In the genomic region with DNA sequence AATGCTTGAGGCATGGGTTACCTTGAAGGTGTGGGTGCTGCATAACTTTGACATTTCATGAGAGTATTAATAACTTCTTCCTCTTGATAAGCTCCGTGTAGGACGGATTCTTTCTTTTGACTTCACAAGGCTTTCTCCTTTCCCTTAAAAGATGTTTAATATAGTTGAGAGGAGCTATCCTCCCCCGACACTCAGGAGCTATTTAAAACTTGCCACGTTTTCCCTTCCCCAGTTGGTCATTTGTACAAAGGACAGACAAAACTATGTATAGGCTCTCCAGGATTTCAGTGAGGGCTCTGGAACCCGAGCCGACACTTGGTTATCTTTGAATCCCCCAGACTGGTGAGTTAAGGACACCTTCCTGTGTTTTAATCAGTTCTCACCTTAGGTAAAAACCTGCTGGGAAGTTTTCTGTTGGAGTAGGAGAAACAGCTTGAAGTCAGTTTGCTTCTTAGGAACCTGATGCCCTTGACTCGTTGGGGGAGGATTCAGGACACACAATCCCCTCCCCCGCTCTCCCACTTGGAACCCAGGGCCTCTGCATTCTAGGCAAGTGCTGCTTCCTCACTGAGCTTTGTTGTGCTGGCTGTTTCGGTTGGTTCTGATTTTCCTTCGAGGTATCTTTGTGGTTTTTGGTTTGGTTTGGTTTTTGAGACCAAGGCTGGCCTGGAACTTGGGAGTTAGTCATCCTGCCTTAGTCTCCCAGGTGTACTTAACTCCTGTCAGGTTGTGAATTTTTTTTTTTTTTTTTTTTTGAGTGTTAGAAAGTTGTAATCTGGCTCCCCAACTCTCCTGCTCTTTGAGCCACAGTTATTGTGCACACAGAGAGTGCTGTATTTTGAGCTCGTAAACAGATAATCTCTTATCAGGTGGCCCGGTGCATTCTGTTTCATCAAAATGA, we compare ENCODE assay signal across 9 mouse cellular contexts. TPM values are rescaled to one million over a fixed set of nuclear protein-coding genes. Genes with fewer than 3 reads are reported as not detected.
DNase-seq lines count a peak whose midpoint lies in the region; ATAC-seq and TF ChIP-seq lines count a peak whose summit lies in the region.
"Had no signal": no experiment of that assay in that cellular context is flagged by ENCODE, and none has a peak within 500 bp of the region (broad histone marks: within the 10 kb centered on the region; RNA-seq: fewer than 3 reads in every experiment).

No protein-coding gene starts in this region.

- no peak overlapping the region for H3K9ac ChIP-seq in kidney, postnatal 0 days (ENCODE audit: low read depth, low read length)
- peak overlapping the region; percentile 48 for H3K9ac ChIP-seq in forebrain, embryonic 13.5 days
- H3K9ac ChIP-seq in limb, embryonic 12.5 days (replicated peaks) = 0 out of 2 replicates have a peak overlapping the region, but pooled peaks have one; percentile 23

- H3K27ac ChIP-seq in kidney, postnatal 0 days = no peak overlapping the region
- H3K27ac ChIP-seq in forebrain, embryonic 13.5 days = no peak overlapping the region
- no peak overlapping the region for H3K27ac ChIP-seq in limb, embryonic 12.5 days
- peak overlapping the region; percentile 69; the same call in 1 of the 2 replicates for H3K27ac ChIP-seq in testis, adult 2 months (ENCODE audit: control insufficient read depth, insufficient read depth, low read depth, low read length)

- WGBS in kidney, postnatal 0 days = 35% methylated on average over 12 of the region's 12 CpGs
- 30% methylated on average over 12 of the region's 12 CpGs for WGBS in forebrain, embryonic 13.5 days
- 25% methylated on average over 12 of the region's 12 CpGs for WGBS in limb, embryonic 12.5 days

- no peaks in the 10 kb centered on the region for H3K27me3 ChIP-seq in kidney, postnatal 0 days (ENCODE audit: insufficient read depth, low read length)
- no peaks in the 10 kb centered on the region for H3K27me3 ChIP-seq in forebrain, embryonic 13.5 days
- no peaks in the 10 kb centered on the region for H3K27me3 ChIP-seq in limb, embryonic 12.5 days
- no peaks in the 10 kb centered on the region for H3K27me3 ChIP-seq in testis, adult 2 months (ENCODE audit: control insufficient read depth, insufficient read depth, low read length)
- H3K27me3 ChIP-seq: megakaryocyte, embryonic 14.5 days had no signal

- ATAC-seq in kidney, postnatal 0 days (replicated peaks; ENCODE audit: low FRiP score, low read depth) = no peak
- no peak for ATAC-seq in forebrain, embryonic 13.5 days
- ATAC-seq in limb, embryonic 12.5 days (ENCODE audit: insufficient number of reproducible peaks, insufficient read depth, low FRiP score, low TSS enrichment, low read depth) = no peak
- ATAC-seq in erythroid progenitor cell, adult 5-6 weeks (replicated peaks; ENCODE audit: low FRiP score, poor library complexity, severe bottlenecking) = no peak

- TF ChIP-seq POLR2A in testis, adult 2 months (IDR thresholded peaks at IDR 0.05; ENCODE audit: control insufficient read depth, low read depth, low read length) = no peak

- DNase-seq in kidney, postnatal 0 days (ENCODE audit: low spot score) = peak; percentile 52
- no peak for DNase-seq in kidney, adult 18-20 months
- peak; percentile 8 to 17 for DNase-seq in adrenal gland, postnatal 36 days
- DNase-seq in thymus, postnatal 4 days = no peak

- H3K36me3 ChIP-seq in kidney, postnatal 0 days (ENCODE audit: insufficient read depth, low read length) = no peaks in the 10 kb centered on the region
- no peaks in the 10 kb centered on the region for H3K36me3 ChIP-seq in forebrain, embryonic 13.5 days (ENCODE audit: poor library complexity, severe bottlenecking)
- H3K36me3 ChIP-seq in limb, embryonic 12.5 days = no peaks in the 10 kb centered on the region
- no peaks in the 10 kb centered on the region for H3K36me3 ChIP-seq in testis, adult 2 months (ENCODE audit: control insufficient read depth, insufficient read depth, low read length)

- no peaks in the 10 kb centered on the region for H3K9me3 ChIP-seq in kidney, postnatal 0 days (replicated peaks; ENCODE audit: low read length)
- no peaks in the 10 kb centered on the region for H3K9me3 ChIP-seq in forebrain, embryonic 13.5 days (replicated peaks)
- H3K9me3 ChIP-seq in limb, embryonic 12.5 days = no peaks in the 10 kb centered on the region
- H3K9me3 ChIP-seq: megakaryocyte, embryonic 14.5 days had no signal

- H3K4me2 ChIP-seq in kidney, postnatal 0 days (ENCODE audit: low read length) = peak overlapping the region; percentile 92; the same call in 1 of the 2 replicates
- peak overlapping the region; percentile 76 for H3K4me2 ChIP-seq in forebrain, embryonic 13.5 days
- H3K4me2 ChIP-seq in limb, embryonic 12.5 days = peak overlapping the region; percentile 66

- H3K4me3 ChIP-seq in kidney, postnatal 0 days (replicated peaks; ENCODE audit: low read depth, low read length) = no peak overlapping the region
- H3K4me3 ChIP-seq in forebrain, embryonic 13.5 days = peak overlapping the region; percentile 27
- peak overlapping the region; percentile 13; the same call in 1 of the 2 replicates for H3K4me3 ChIP-seq in limb, embryonic 12.5 days (replicated peaks)
- H3K4me3 ChIP-seq in testis, adult 2 months (ENCODE audit: control insufficient read depth, low read depth, low read length) = no peak overlapping the region
- H3K4me3 ChIP-seq: megakaryocyte, embryonic 14.5 days had no signal

- peaks cover 19% of the 10 kb centered on the region for H3K4me1 ChIP-seq in kidney, postnatal 0 days (replicated peaks; ENCODE audit: insufficient read depth, low read length)
- H3K4me1 ChIP-seq in forebrain, embryonic 13.5 days = peaks cover 43% of the 10 kb centered on the region
- peaks cover 22% of the 10 kb centered on the region for H3K4me1 ChIP-seq in limb, embryonic 12.5 days (replicated peaks)
- peaks cover 24% of the 10 kb centered on the region for H3K4me1 ChIP-seq in testis, adult 2 months (ENCODE audit: control insufficient read depth, insufficient read depth, low read length)

- TF ChIP-seq CTCF in kidney, postnatal 0 days (IDR thresholded peaks at IDR 0.05; ENCODE audit: low read depth) = no peak
- no peak for TF ChIP-seq CTCF in testis, adult 2 months (IDR thresholded peaks at IDR 0.05; ENCODE audit: control insufficient read depth, insufficient read depth, insufficient replicate concordance, low read depth, low read length)

RNA-seq across cellular contexts. Expression of a gene that starts 2.3 kb away (rescaled TPM):
- polyA plus RNA-seq in kidney, postnatal 0 days (2015; fragmentation: Nextera tagmentation; extraction: Ambion mirVana) = 12.1 and 14.4 TPM in 2 replicates
- 10 to 100 TPM in 1 of 2 experiments, 1 to 10 TPM in 1; 9.9 to 13.9 TPM for total RNA-seq in adrenal gland, postnatal 36 days (2021)
- polyA plus RNA-seq in forebrain, embryonic 13.5 days (2015; fragmentation: Nextera tagmentation; extraction: Ambion mirVana) = 33.5 and 39.0 TPM in 2 replicates
- 45.2 and 47.6 TPM in 2 replicates for polyA plus RNA-seq in limb, embryonic 12.5 days (2016; fragmentation: Nextera tagmentation; extraction: Ambion mirVana)
- 16.8 and 17.2 TPM in 2 replicates for polyA plus RNA-seq in testis, adult 2 months (2012; rRNA removed)
- 1.8 and 11.3 TPM in 2 replicates for total RNA-seq in erythroid progenitor cell, adult 5-6 weeks (2015; ENCODE audit: low replicate concordance)
- total RNA-seq in erythroid progenitor cell, adult 5-6 weeks (2017; ENCODE audit: low replicate concordance) = 0.76 and 0.90 TPM in 2 replicates

RNA-seq across cellular contexts. Expression of a gene that starts 22.7 kb away (rescaled TPM):
- 0.09 TPM in 1 of 2 replicates, not detected in the other for polyA plus RNA-seq in kidney, postnatal 0 days (2015; fragmentation: Nextera tagmentation; extraction: Ambion mirVana)
- under 1 TPM; 0.20 to 0.33 TPM for total RNA-seq in adrenal gland, postnatal 36 days (2021)
- not detected in 2 replicates for polyA plus RNA-seq in forebrain, embryonic 13.5 days (2015; fragmentation: Nextera tagmentation; extraction: Ambion mirVana)
- polyA plus RNA-seq in limb, embryonic 12.5 days (2016; fragmentation: Nextera tagmentation; extraction: Ambion mirVana) = not detected in 2 replicates
- polyA plus RNA-seq in testis, adult 2 months (2012; rRNA removed) = 0.11 and 0.12 TPM in 2 replicates
- not detected in 2 replicates for total RNA-seq in erythroid progenitor cell, adult 5-6 weeks (2015; ENCODE audit: low replicate concordance)
- not detected in 2 replicates for total RNA-seq in erythroid progenitor cell, adult 5-6 weeks (2017; ENCODE audit: low replicate concordance)

Comparison
In these comparisons a context has a peak if more than half of its experiments do, and no peak if none do; other contexts are left out.
1. DNase-seq: peak in kidney, postnatal 0 days (single experiment) and adrenal gland, postnatal 36 days (2 of 2); none in kidney, adult 18-20 months (single experiment) and thymus, postnatal 4 days (single experiment).
2. H3K4me3 ChIP-seq: peak in forebrain, embryonic 13.5 days (single experiment) and limb, embryonic 12.5 days (single experiment); none in kidney, postnatal 0 days (single experiment) and testis, adult 2 months (single experiment).
3. Peak in every context shown above with its lines, with median percentiles within 50 percentile points of each other: H3K4me2 ChIP-seq.